Mouse (Mus musculus) heart, postnatal 0 days (tissue): ENCODE data around the gene Tcf15.

Experiments used
- CTCF ChIP-seq: IDR thresholded peaks from 2 replicates; pipeline ENCODE4 v1.5.1; 2016; ENCODE audit warnings: antibody characterized with exemption, control low read depth, low read depth
- EP300 ChIP-seq: IDR thresholded peaks from 2 replicates; pipeline ENCODE4 v1.6.1; 2016; ENCODE audit warnings: antibody characterized with exemption, low read depth

- TF ChIP-seq CTCF (no peak), EP300 (peak; percentile 90)
Measured at GRCm38 (mm10) chr2:152189640-152190039, 46.3 kb downstream of the Tcf15 start.
